Mouse (Mus musculus) forebrain, postnatal 0 days (tissue): ENCODE data around the gene Dnph1. TPM values are rescaled to one million over a fixed set of nuclear protein-coding genes. Genes with fewer than 3 reads are reported as not detected.

Source experiments
- ATAC-seq: fragments of 200-750 bp; cut with Nextera tagmentation; 2 replicates; pipeline ENCODE4 v1.8.0; 2017; ENCODE audit warnings: mild to moderate bottlenecking, moderate library complexity
- DNase-seq: peaks from one replicate; pipeline ENCODE4 v3.0.0-alpha.2; 2015
- H3K27ac ChIP-seq: fragments of 300-500 bp; sonication (generic); 2 replicates; pipeline ENCODE4 v1.5.1; 2014; ENCODE audit warnings: low read depth, mild to moderate bottlenecking, antibody characterized with exemption, low read length, moderate library complexity, mixed read lengths
- H3K27me3 ChIP-seq: fragments of 300-500 bp; sonication (generic); 2 replicates; pipeline ENCODE4 v1.6.1; 2014; ENCODE audit warnings: mild to moderate bottlenecking, low read length, mixed read lengths; ENCODE audit not compliant: insufficient read depth
- H3K36me3 ChIP-seq: fragments of 300-500 bp; sonication (generic); 2 replicates; pipeline ENCODE4 v1.6.1; 2014; ENCODE audit warnings: mild to moderate bottlenecking, moderate library complexity; ENCODE audit not compliant: insufficient read depth
- H3K4me1 ChIP-seq: fragments of 300-500 bp; sonication (generic); 2 replicates; pipeline ENCODE4 v1.6.1; 2014; ENCODE audit warnings: antibody characterized with exemption; ENCODE audit not compliant: insufficient read depth
- H3K4me2 ChIP-seq: fragments of 300-500 bp; sonication (generic); 2 replicates; pipeline ENCODE4 v1.6.1; 2014; ENCODE audit warnings: low read depth, mild to moderate bottlenecking, moderate library complexity
- H3K4me3 ChIP-seq: fragments of 300-500 bp; sonication (generic); 2 replicates; pipeline ENCODE4 v1.5.1; 2014; ENCODE audit warnings: low read depth, low read length, mixed read lengths
- H3K9ac ChIP-seq: fragments of 300-500 bp; sonication (generic); 2 replicates; pipeline ENCODE4 v1.6.1; 2014; ENCODE audit warnings: mild to moderate bottlenecking
- H3K9me3 ChIP-seq: fragments of 300-500 bp; sonication (generic); 2 replicates; pipeline ENCODE4 v1.6.1; 2016; ENCODE audit warnings: low read length
- CTCF ChIP-seq: sonication (generic); IDR thresholded peaks from 2 replicates; pipeline ENCODE4 v1.5.1; 2016; ENCODE audit warnings: antibody characterized with exemption, control low read depth, low read depth
- WGBS: fragments of 180-500 bp; shearing (Covaris S2); extraction: QIAGEN DNeasy Blood & Tissue Kit; methylation state at CpG from one replicate; pipeline ENCODE4 v1.1.7; 2014; 5-methylcytosine and 5-hydroxymethylcytosine counted together
- polyA plus RNA-seq: library from polyadenylated mRNA; unstranded; fragments of >200 nt; fragmentation: Nextera tagmentation; extraction: Ambion mirVana; gene quantifications from 2 replicates; pipeline ENCODE4 v1.2.1, GENCODE M21; 2015
- total RNA-seq: library from RNA; depleted of rRNA; stranded (reverse); fragments of >200 nt; gene quantifications from 2 replicates; pipeline ENCODE4 v1.2.3, GENCODE M21; 2014; rRNA removed

Gene Dnph1
- total and polyA plus RNA-seq, 2 experiments from 2014 or later, result 5.9 to 16.1 TPM

GRCm38 (mm10) chr17:46545813-46546564 lies 49.5 kb downstream of the Dnph1 start, which contains the start of gene Cul9:
TSS of gene Cul9 (minus strand) at chr17:46546388.
- peak within 1 kb of the TSS; percentile 73 for H3K4me2 ChIP-seq
- TF ChIP-seq CTCF, result no peak
- no peaks in the 10 kb centered on the region for H3K9me3 ChIP-seq
- peak within 1 kb of the TSS; percentile 57 for H3K4me3 ChIP-seq
- DNase-seq (peak; percentile 89), ATAC-seq (peak; percentile 96)
- no peaks in the 10 kb centered on the region; the same call in 1 of the 2 replicates for H3K4me1 ChIP-seq
- 2% methylated on average over 49 of the region's 49 CpGs for WGBS
- peak within 1 kb of the TSS; percentile 90 for H3K9ac ChIP-seq
- H3K27me3 ChIP-seq, result no peaks in the 10 kb centered on the region
- peaks cover 42% of the 10 kb centered on the region for H3K36me3 ChIP-seq
- H3K27ac ChIP-seq, result 0 out of 2 replicates have a peak within 1 kb of the TSS, but pooled peaks have one; percentile 57

GRCm38 (mm10) chr17:46546591-46546990 lies 50.1 kb downstream of the Dnph1 start:
- ATAC-seq (peak; percentile 2; the same call in 1 of the 2 replicates), DNase-seq (no peak)
- whole genome bisulfite sequencing, result 10% methylated on average over 7 of the region's 7 CpGs
- Histone ChIP-seq H3K4me2 (peak overlapping the region; percentile 73), H3K36me3 (peaks cover 42% of the 10 kb centered on the region), H3K27me3 (no peaks in the 10 kb centered on the region), H3K27ac (no peak overlapping the region), H3K4me3 (peak overlapping the region; percentile 57), H3K4me1 (no peaks in the 10 kb centered on the region; the same call in 1 of the 2 replicates), H3K9me3 (no peaks in the 10 kb centered on the region), H3K9ac (peak overlapping the region; percentile 90)
- TF ChIP-seq CTCF, result no peak

GRCm38 (mm10) chr17:46546995-46547394 lies 50.5 kb downstream of the Dnph1 start:
- Histone ChIP-seq H3K36me3 (peaks cover 42% of the 10 kb centered on the region), H3K4me1 (no peaks in the 10 kb centered on the region; the same call in 1 of the 2 replicates), H3K27me3 (no peaks in the 10 kb centered on the region), H3K4me2 (no peak overlapping the region), H3K4me3 (no peak overlapping the region), H3K9ac (no peak overlapping the region), H3K9me3 (no peaks in the 10 kb centered on the region), H3K27ac (no peak overlapping the region)
- ATAC-seq (no peak), DNase-seq (no peak)
- 12% methylated on average over 8 of the region's 8 CpGs for WGBS
- TF ChIP-seq CTCF, result no peak

GRCm38 (mm10) chr17:46547923-46548322 lies 51.4 kb downstream of the Dnph1 start:
- H3K9ac ChIP-seq, result no peak overlapping the region
- DNase-seq (no peak), ATAC-seq (no peak)
- peaks cover 5% of the 10 kb centered on the region for H3K4me1 ChIP-seq
- no peaks in the 10 kb centered on the region for H3K9me3 ChIP-seq
- TF ChIP-seq CTCF, result no peak
- no peak overlapping the region for H3K27ac ChIP-seq
- H3K4me2 ChIP-seq, result no peak overlapping the region
- H3K27me3 ChIP-seq, result no peaks in the 10 kb centered on the region
- H3K36me3 ChIP-seq, result peaks cover 43% of the 10 kb centered on the region
- no peak overlapping the region for H3K4me3 ChIP-seq
- 32% methylated on average over 3 of the region's 3 CpGs for WGBS

- H3K27ac ChIP-seq, result no peak overlapping the region
- DNase-seq, result no peak
- no peak for ATAC-seq
- H3K9me3 ChIP-seq, result no peaks in the 10 kb centered on the region
- WGBS, result 59% methylated on average over 11 of the region's 11 CpGs
- H3K36me3 ChIP-seq, result peaks cover 38% of the 10 kb centered on the region
- H3K4me2 ChIP-seq, result no peak overlapping the region
- H3K4me1 ChIP-seq, result peaks cover 14% of the 10 kb centered on the region
- H3K9ac ChIP-seq, result no peak overlapping the region
- TF ChIP-seq CTCF, result no peak
- H3K27me3 ChIP-seq, result no peaks in the 10 kb centered on the region
- H3K4me3 ChIP-seq, result no peak overlapping the region
Measured at GRCm38 (mm10) chr17:46548741-46549140, 52.2 kb downstream of the Dnph1 start.

- peaks cover 18% of the 10 kb centered on the region for H3K4me1 ChIP-seq
- DNase-seq, result peak; percentile 36
- H3K9ac ChIP-seq, result no peak overlapping the region
- WGBS, result 25% methylated on average over 8 of the region's 8 CpGs
- no peak overlapping the region for H3K27ac ChIP-seq
- no peaks in the 10 kb centered on the region for H3K27me3 ChIP-seq
- peaks cover 38% of the 10 kb centered on the region for H3K36me3 ChIP-seq
- TF ChIP-seq CTCF, result peak; percentile 63
- H3K9me3 ChIP-seq, result no peaks in the 10 kb centered on the region
- no peak overlapping the region for H3K4me2 ChIP-seq
- H3K4me3 ChIP-seq, result no peak overlapping the region
- ATAC-seq, result no peak
Measured at GRCm38 (mm10) chr17:46549193-46549592, 52.7 kb downstream of the Dnph1 start.

Other genes starting within 250 kb of the Dnph1 start
- 51.1 and 82.9 TPM in 2 replicates for gene Polr1c, start 248.7 kb upstream of the Dnph1 start, total RNA-seq
- gene Polr1c, start 248.7 kb upstream of the Dnph1 start, polyA plus RNA-seq, result 57.6 and 59.6 TPM in 2 replicates
- 15.8 and 16.1 TPM in 2 replicates for gene Yipf3, start 248.6 kb upstream of the Dnph1 start, total RNA-seq
- gene Yipf3, start 248.6 kb upstream of the Dnph1 start, polyA plus RNA-seq, result 64.8 and 74.2 TPM in 2 replicates
- 51.5 and 56.6 TPM in 2 replicates for gene Lrrc73, start 243.2 kb upstream of the Dnph1 start, total RNA-seq
- 36.1 and 37.2 TPM in 2 replicates for gene Lrrc73, start 243.2 kb upstream of the Dnph1 start, polyA plus RNA-seq
- gene Tjap1, start 213.7 kb upstream of the Dnph1 start, total RNA-seq, result 25.6 and 36.9 TPM in 2 replicates
- 15.8 and 17.6 TPM in 2 replicates for gene Tjap1, start 213.7 kb upstream of the Dnph1 start, polyA plus RNA-seq
- gene Dlk2, start 199.3 kb upstream of the Dnph1 start, total RNA-seq, result 49.9 and 61.3 TPM in 2 replicates
- 16.3 and 16.8 TPM in 2 replicates for gene Dlk2, start 199.3 kb upstream of the Dnph1 start, polyA plus RNA-seq
- gene Abcc10, start 168.4 kb upstream of the Dnph1 start, total RNA-seq, result 6.5 and 8.3 TPM in 2 replicates
- gene Abcc10, start 168.4 kb upstream of the Dnph1 start, polyA plus RNA-seq, result 3.7 and 5.0 TPM in 2 replicates
- 26.1 and 28.3 TPM in 2 replicates for gene Zfp318, start 113.0 kb upstream of the Dnph1 start, total RNA-seq
- 11.2 and 17.6 TPM in 2 replicates for gene Zfp318, start 113.0 kb upstream of the Dnph1 start, polyA plus RNA-seq
- gene Crip3, start 67.8 kb upstream of the Dnph1 start, total RNA-seq, result 0.52 and 1.1 TPM in 2 replicates
- gene Crip3, start 67.8 kb upstream of the Dnph1 start, polyA plus RNA-seq, result 2.8 and 4.3 TPM in 2 replicates
- gene Slc22a7, start 58.3 kb upstream of the Dnph1 start, total RNA-seq, result 0.24 TPM in 1 of 2 replicates, not detected in the other
- 0.11 and 0.13 TPM in 2 replicates for gene Slc22a7, start 58.3 kb upstream of the Dnph1 start, polyA plus RNA-seq
- 32.3 and 36.5 TPM in 2 replicates for gene Ttbk1, start 9.0 kb upstream of the Dnph1 start, total RNA-seq
- 4.2 and 5.6 TPM in 2 replicates for gene Ttbk1, start 9.0 kb upstream of the Dnph1 start, polyA plus RNA-seq
- gene Cul9, start 49.7 kb downstream of the Dnph1 start, total RNA-seq, result 31.9 and 44.4 TPM in 2 replicates
- 9.7 and 13.7 TPM in 2 replicates for gene Cul9, start 49.7 kb downstream of the Dnph1 start, polyA plus RNA-seq
- 47.2 and 57.0 TPM in 2 replicates for gene Srf, start 59.5 kb downstream of the Dnph1 start, total RNA-seq
- gene Srf, start 59.5 kb downstream of the Dnph1 start, polyA plus RNA-seq, result 2.3 and 2.4 TPM in 2 replicates
- gene Ptk7, start 132.8 kb downstream of the Dnph1 start, total RNA-seq, result 42.4 and 56.6 TPM in 2 replicates
- 18.9 and 19.7 TPM in 2 replicates for gene Ptk7, start 132.8 kb downstream of the Dnph1 start, polyA plus RNA-seq
- gene Klc4, start 149.3 kb downstream of the Dnph1 start, total RNA-seq, result 31.2 and 32.7 TPM in 2 replicates
- 20.3 and 21.3 TPM in 2 replicates for gene Klc4, start 149.3 kb downstream of the Dnph1 start, polyA plus RNA-seq
- 51.4 and 62.9 TPM in 2 replicates for gene Mrpl2, start 149.5 kb downstream of the Dnph1 start, total RNA-seq
- gene Mrpl2, start 149.5 kb downstream of the Dnph1 start, polyA plus RNA-seq, result 96.2 and 111 TPM in 2 replicates
- gene Cul7, start 153.6 kb downstream of the Dnph1 start, total RNA-seq, result 77.0 and 89.9 TPM in 2 replicates
- gene Cul7, start 153.6 kb downstream of the Dnph1 start, polyA plus RNA-seq, result 20.6 and 24.0 TPM in 2 replicates
- gene Rrp36, start 177.6 kb downstream of the Dnph1 start, total RNA-seq, result 29.7 and 31.1 TPM in 2 replicates
- gene Rrp36, start 177.6 kb downstream of the Dnph1 start, polyA plus RNA-seq, result 39.4 and 52.1 TPM in 2 replicates
- gene Mea1, start 182.1 kb downstream of the Dnph1 start, total RNA-seq, result 124 and 169 TPM in 2 replicates
- gene Mea1, start 182.1 kb downstream of the Dnph1 start, polyA plus RNA-seq, result 280 and 286 TPM in 2 replicates
- 71.1 and 77.3 TPM in 2 replicates for gene Klhdc3, start 184.2 kb downstream of the Dnph1 start, total RNA-seq
- 207 and 211 TPM in 2 replicates for gene Klhdc3, start 184.2 kb downstream of the Dnph1 start, polyA plus RNA-seq
- 90.5 and 103 TPM in 2 replicates for gene Ppp2r5d, start 208.4 kb downstream of the Dnph1 start, total RNA-seq
- gene Ppp2r5d, start 208.4 kb downstream of the Dnph1 start, polyA plus RNA-seq, result 85.5 and 93.5 TPM in 2 replicates
- 36.5 and 37.9 TPM in 2 replicates for gene Pex6, start 214.8 kb downstream of the Dnph1 start, total RNA-seq
- gene Pex6, start 214.8 kb downstream of the Dnph1 start, polyA plus RNA-seq, result 19.6 TPM in 2 replicates
- gene Gnmt, start 232.5 kb downstream of the Dnph1 start, total RNA-seq, result not detected in 2 replicates
- 1.4 and 2.1 TPM in 2 replicates for gene Gnmt, start 232.5 kb downstream of the Dnph1 start, polyA plus RNA-seq